24 mouse cellular contexts compared by ENCODE assay signal in genomic region chr6:93800465-93800864, GRCm38 (mm10).
"Had no signal": no experiment of that assay in that cellular context is flagged by ENCODE, and none has a peak within 500 bp of the region (broad histone marks: within the 10 kb centered on the region; RNA-seq: fewer than 3 reads in every experiment).

No protein-coding gene starts in this region.

- H3K9ac ChIP-seq: forebrain, postnatal 0 days; heart, embryonic 13.5 days; heart, embryonic 15.5 days; hindbrain, embryonic 13.5 days; hindbrain, embryonic 15.5 days; limb, embryonic 12.5 days; liver, embryonic 12.5 days; liver, embryonic 14.5 days had no signal

- H3K36me3 ChIP-seq: heart, embryonic 13.5 days; heart, embryonic 15.5 days; hindbrain, embryonic 13.5 days; hindbrain, embryonic 15.5 days; limb, embryonic 12.5 days; liver, embryonic 12.5 days had no signal

- H3K4me2 ChIP-seq: heart, embryonic 11.5 days; heart, embryonic 13.5 days; heart, embryonic 15.5 days; hindbrain, embryonic 13.5 days; hindbrain, embryonic 15.5 days; limb, embryonic 12.5 days; liver, embryonic 12.5 days had no signal

- ATAC-seq: forebrain, postnatal 0 days; hindbrain, postnatal 0 days; intestine, embryonic 16.5 days; liver, embryonic 12.5 days had no signal

- DNase-seq: forebrain, postnatal 0 days; gastrocnemius, postnatal 14 days; gastrocnemius, postnatal 36 days; heart, adult 11 months; heart, adult 2 months; heart, postnatal 14 days; heart, postnatal 36 days; kidney, adult 11 months; kidney, adult 2 months; kidney, adult 9 months; kidney, postnatal 10 days; layer of hippocampus, adult 9-11 months; layer of hippocampus, postnatal 36 days; left cerebral cortex, postnatal 4 days had no signal

- H3K27ac ChIP-seq: heart, adult 2 months; heart, embryonic 13.5 days; heart, embryonic 15.5 days; hindbrain, embryonic 13.5 days; hindbrain, embryonic 15.5 days; hindbrain, postnatal 0 days; liver, embryonic 12.5 days; liver, embryonic 14.5 days had no signal

- H3K27me3 ChIP-seq: heart, embryonic 13.5 days; heart, embryonic 15.5 days; hindbrain, embryonic 13.5 days; hindbrain, embryonic 15.5 days; limb, embryonic 12.5 days; liver, embryonic 12.5 days had no signal

- H3K9me3 ChIP-seq: heart, embryonic 13.5 days; heart, embryonic 15.5 days; hindbrain, embryonic 13.5 days; hindbrain, embryonic 15.5 days; limb, embryonic 12.5 days; liver, embryonic 12.5 days had no signal

- H3K4me3 ChIP-seq: heart, adult 2 months; heart, embryonic 13.5 days; heart, embryonic 15.5 days; hindbrain, embryonic 13.5 days; hindbrain, embryonic 15.5 days; limb, embryonic 12.5 days; liver, embryonic 12.5 days had no signal
